Mouse (Mus musculus) neural tube, embryonic 12.5 days (tissue): Measurements from ENCODE around the gene Lamp1. TPM values are rescaled to one million over a fixed set of nuclear protein-coding genes. Genes with fewer than 3 reads are reported as not detected.

Experiments used
- ATAC-seq: fragments of 200-750 bp; cut with Nextera tagmentation; 2 replicates; pipeline ENCODE4 v1.8.0; 2017; ENCODE audit warnings: low read depth, mild to moderate bottlenecking, moderate TSS enrichment, moderate library complexity; ENCODE audit not compliant: low FRiP score
- H3K27ac ChIP-seq: fragments of 300-500 bp; sonication (generic); 2 replicates; pipeline ENCODE4 v1.5.1; 2016
- H3K27me3 ChIP-seq: fragments of 300-500 bp; sonication (generic); replicated peaks from 2 replicates; pipeline ENCODE4 v1.6.1; 2016; ENCODE audit warnings: mild to moderate bottlenecking
- H3K36me3 ChIP-seq: fragments of 300-500 bp; sonication (generic); 2 replicates; pipeline ENCODE4 v1.6.1; 2016; ENCODE audit warnings: mild to moderate bottlenecking
- H3K4me1 ChIP-seq: fragments of 300-500 bp; sonication (generic); 2 replicates; pipeline ENCODE4 v1.6.1; 2016
- H3K4me2 ChIP-seq: fragments of 300-500 bp; sonication (generic); replicated peaks from 2 replicates; pipeline ENCODE4 v1.6.1; 2016; ENCODE audit warnings: mild to moderate bottlenecking
- H3K4me3 ChIP-seq: fragments of 300-500 bp; sonication (generic); 2 replicates; pipeline ENCODE4 v1.5.1; 2016
- H3K9ac ChIP-seq: fragments of 300-500 bp; sonication (generic); 2 replicates; pipeline ENCODE4 v1.6.1; 2016; ENCODE audit warnings: mild to moderate bottlenecking
- H3K9me3 ChIP-seq: fragments of 300-500 bp; sonication (generic); 2 replicates; pipeline ENCODE4 v1.6.1; 2016; ENCODE audit warnings: mild to moderate bottlenecking
- WGBS: fragments of 180-500 bp; shearing (Covaris S2); methylation state at CpG from one replicate; pipeline ENCODE4 v1.1.7; 2016; 5-methylcytosine and 5-hydroxymethylcytosine counted together
- polyA plus RNA-seq: library from polyadenylated mRNA; unstranded; fragments of >200 nt; fragmentation: Nextera tagmentation; extraction: Ambion mirVana; gene quantifications from 2 replicates; pipeline ENCODE4 v1.2.1, GENCODE M21; 2016

Gene Lamp1
- polyA plus RNA-seq, 1 experiment from 2014 or later, result 255 TPM

- peaks cover 8% of the 10 kb centered on the region for H3K4me1 ChIP-seq
- H3K36me3 ChIP-seq, result no peaks in the 10 kb centered on the region
- peaks cover 38% of the 10 kb centered on the region for H3K27me3 ChIP-seq
- no peak overlapping the region for H3K27ac ChIP-seq
- no peak overlapping the region for H3K4me2 ChIP-seq
- WGBS, result 76% methylated on average over 12 of the region's 12 CpGs
- ATAC-seq, result no peak
- H3K4me3 ChIP-seq, result no peak overlapping the region
- no peaks in the 10 kb centered on the region for H3K9me3 ChIP-seq
- H3K9ac ChIP-seq, result no peak overlapping the region
Observed at GRCm38 (mm10) chr8:13204371-13205140, 45.6 kb downstream of the Lamp1 start.

DNA sequence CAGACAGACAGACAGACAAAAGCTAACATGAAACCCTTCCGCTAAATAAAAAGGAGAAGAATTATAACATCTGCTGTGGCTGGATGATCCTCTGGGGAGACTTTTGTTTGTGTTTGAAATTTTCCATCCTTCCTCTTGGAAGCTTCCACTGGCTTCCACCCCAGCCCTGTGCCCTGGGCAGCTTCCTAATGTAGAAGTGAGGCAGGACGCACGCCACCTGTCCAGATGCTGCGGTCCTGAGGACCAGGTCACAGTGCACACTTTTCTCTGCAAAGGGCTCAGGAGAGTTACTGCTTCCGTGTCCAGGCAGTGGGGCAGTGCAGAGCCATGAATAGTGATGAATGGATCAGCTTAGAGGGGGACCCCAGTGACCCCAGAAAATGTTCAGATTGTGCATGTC lies 46.4 kb downstream of the Lamp1 start:
- ATAC-seq, result no peak
- 89% methylated on average over 5 of the region's 5 CpGs for WGBS
- Histone ChIP-seq H3K36me3 (no peaks in the 10 kb centered on the region), H3K9me3 (no peaks in the 10 kb centered on the region), H3K27ac (no peak overlapping the region), H3K27me3 (peaks cover 30% of the 10 kb centered on the region), H3K4me1 (peaks cover under 1% of the 10 kb centered on the region; the same call in 1 of the 2 replicates), H3K4me3 (no peak overlapping the region), H3K9ac (no peak overlapping the region), H3K4me2 (no peak overlapping the region)

- H3K27me3 ChIP-seq, result peaks cover 23% of the 10 kb centered on the region
- no peak overlapping the region for H3K4me3 ChIP-seq
- no peak for ATAC-seq
- no peaks in the 10 kb centered on the region for H3K4me1 ChIP-seq
- H3K27ac ChIP-seq, result no peak overlapping the region
- H3K36me3 ChIP-seq, result no peaks in the 10 kb centered on the region
- no peak overlapping the region for H3K4me2 ChIP-seq
- 34% methylated on average over 5 of the region's 5 CpGs for WGBS
- H3K9ac ChIP-seq, result no peak overlapping the region
- no peaks in the 10 kb centered on the region for H3K9me3 ChIP-seq
Observed at GRCm38 (mm10) chr8:13206290-13206689, 47.3 kb downstream of the Lamp1 start.

DNA sequence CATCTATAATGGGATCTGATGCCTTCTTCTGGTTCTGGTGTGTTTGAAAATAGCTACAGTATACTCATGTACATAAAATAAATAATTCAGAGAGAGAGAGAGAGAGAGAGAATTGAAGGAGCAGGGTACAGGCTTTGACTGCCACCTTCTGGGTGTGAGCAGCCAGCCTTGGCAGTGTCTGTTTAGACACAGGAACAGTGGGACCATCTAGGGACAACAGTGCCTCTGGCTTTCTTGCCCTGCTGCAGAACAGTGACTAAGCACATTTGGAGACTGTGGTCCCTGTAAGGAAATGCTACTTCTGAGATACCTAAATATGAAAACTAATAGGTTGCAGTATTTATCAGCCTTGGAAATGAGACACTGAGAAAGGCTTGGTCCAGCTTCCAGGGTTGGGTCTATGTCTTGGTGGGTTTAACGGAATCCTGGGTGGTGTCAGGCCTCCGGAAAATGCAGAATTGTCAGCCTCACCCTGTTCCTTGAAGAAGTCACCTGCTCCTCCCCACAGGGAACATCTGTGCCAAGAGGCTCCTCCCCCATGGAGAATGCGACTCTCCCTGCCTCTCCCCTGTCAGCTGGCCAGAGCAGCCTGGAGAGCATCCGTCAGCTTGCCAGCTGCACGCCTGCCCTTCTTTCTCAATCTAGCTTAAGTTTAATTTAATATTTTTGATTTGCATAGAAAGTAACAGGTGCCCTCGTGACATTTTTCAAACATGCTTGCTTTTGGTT lies 49.8 kb downstream of the Lamp1 start:
- 57% methylated on average over 6 of the region's 6 CpGs for WGBS
- Histone ChIP-seq H3K27me3 (no peaks in the 10 kb centered on the region), H3K4me1 (peaks cover 9% of the 10 kb centered on the region), H3K4me3 (no peak overlapping the region), H3K27ac (no peak overlapping the region), H3K9ac (no peak overlapping the region), H3K9me3 (no peaks in the 10 kb centered on the region), H3K36me3 (no peaks in the 10 kb centered on the region), H3K4me2 (no peak overlapping the region)
- no peak for ATAC-seq

DNA sequence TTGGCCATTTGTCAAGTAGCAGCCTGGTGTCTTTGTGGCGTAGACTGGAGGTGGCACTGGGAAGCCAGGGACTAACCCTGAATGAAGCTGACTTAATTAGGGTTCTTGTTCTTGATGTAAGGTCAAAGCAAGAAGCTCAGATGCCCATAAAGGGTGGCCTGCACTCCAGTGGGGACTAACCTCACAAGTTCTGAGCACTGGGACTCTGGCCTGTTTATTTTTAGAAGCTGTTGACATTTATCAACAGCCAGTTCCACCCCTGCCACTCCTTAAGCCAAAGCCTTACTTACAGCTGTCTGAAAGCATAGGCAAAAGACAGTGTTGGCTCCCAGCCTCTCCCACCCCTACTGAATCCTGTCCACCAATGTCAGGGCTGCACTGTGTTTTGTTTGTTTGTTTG lies 50.8 kb downstream of the Lamp1 start:
- H3K27me3 ChIP-seq, result no peaks in the 10 kb centered on the region
- no peak overlapping the region for H3K4me3 ChIP-seq
- H3K36me3 ChIP-seq, result no peaks in the 10 kb centered on the region
- no peaks in the 10 kb centered on the region for H3K9me3 ChIP-seq
- ATAC-seq, result no peak
- WGBS, result 56% methylated on average over 1 of the region's 1 CpGs
- H3K9ac ChIP-seq, result no peak overlapping the region
- peaks cover 10% of the 10 kb centered on the region for H3K4me1 ChIP-seq
- H3K27ac ChIP-seq, result no peak overlapping the region
- H3K4me2 ChIP-seq, result no peak overlapping the region

DNA sequence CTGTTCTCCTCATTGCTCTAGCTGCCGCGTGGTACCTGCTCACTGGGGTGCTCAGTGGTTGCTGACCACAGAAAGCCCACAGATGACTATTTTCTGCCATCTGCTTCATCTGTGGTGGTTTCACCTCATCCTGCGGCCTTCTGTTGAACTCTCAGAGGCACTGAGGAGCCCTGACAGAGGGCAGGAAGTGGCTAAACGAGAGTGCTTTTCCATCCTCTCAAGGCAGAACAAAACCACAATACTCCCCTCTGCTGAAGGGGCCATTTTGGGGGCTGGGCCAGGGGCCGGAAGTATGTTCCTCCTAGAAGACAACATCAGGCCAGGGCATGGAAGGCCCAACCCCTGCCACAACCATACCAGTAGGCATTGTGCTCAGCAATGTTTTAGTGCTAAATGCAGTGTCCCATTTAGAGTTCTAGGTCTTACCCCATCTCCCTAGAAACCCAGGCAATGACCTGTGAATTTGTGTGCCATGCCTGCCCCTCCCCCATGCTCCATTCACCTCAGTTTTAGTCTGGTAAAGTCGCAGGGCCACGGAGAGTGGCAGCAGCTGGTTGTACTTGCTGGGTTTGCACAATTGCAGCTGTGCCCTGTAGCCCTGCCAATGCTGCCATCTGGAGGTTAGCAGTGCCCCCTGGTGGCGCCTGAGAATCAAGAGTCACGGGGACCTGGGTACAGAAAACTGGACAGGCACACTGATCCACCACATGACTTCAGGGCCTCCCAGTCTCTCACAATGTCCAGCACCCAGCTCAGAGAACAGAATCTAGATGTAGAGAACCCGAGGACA lies 54.7 kb downstream of the Lamp1 start:
- Histone ChIP-seq H3K9me3 (no peaks in the 10 kb centered on the region), H3K27ac (no peak overlapping the region), H3K4me2 (peak overlapping the region; percentile 40; the same call in 1 of the 2 replicates), H3K4me3 (no peak overlapping the region), H3K9ac (no peak overlapping the region), H3K27me3 (no peaks in the 10 kb centered on the region), H3K4me1 (peaks cover 10% of the 10 kb centered on the region), H3K36me3 (no peaks in the 10 kb centered on the region)
- ATAC-seq, result peak; percentile 76
- WGBS, result 29% methylated on average over 10 of the region's 10 CpGs

- WGBS, result 69% methylated on average over 8 of the region's 8 CpGs
- H3K4me3 ChIP-seq, result no peak overlapping the region
- no peak for ATAC-seq
Observed at GRCm38 (mm10) chr8:13216386-13216785, 57.4 kb downstream of the Lamp1 start.

GRCm38 (mm10) chr8:13217093-13217492 lies 58.1 kb downstream of the Lamp1 start:
- Histone ChIP-seq H3K4me2 (no peak overlapping the region), H3K4me1 (peaks cover 10% of the 10 kb centered on the region), H3K36me3 (no peaks in the 10 kb centered on the region), H3K9me3 (no peaks in the 10 kb centered on the region), H3K9ac (no peak overlapping the region), H3K27me3 (no peaks in the 10 kb centered on the region), H3K4me3 (no peak overlapping the region), H3K27ac (no peak overlapping the region)
- WGBS, result 48% methylated on average over 5 of the region's 5 CpGs
- ATAC-seq, result no peak

More at GRCm38 (mm10) chr8:13216386-13216785, 57.4 kb downstream of the Lamp1 start:
- H3K4me1 ChIP-seq, result peaks cover 10% of the 10 kb centered on the region
- H3K27me3 ChIP-seq, result no peaks in the 10 kb centered on the region
- no peak overlapping the region for H3K9ac ChIP-seq
- H3K36me3 ChIP-seq, result no peaks in the 10 kb centered on the region
- no peak overlapping the region for H3K4me2 ChIP-seq
- no peaks in the 10 kb centered on the region for H3K9me3 ChIP-seq
- H3K27ac ChIP-seq, result no peak overlapping the region

DNA sequence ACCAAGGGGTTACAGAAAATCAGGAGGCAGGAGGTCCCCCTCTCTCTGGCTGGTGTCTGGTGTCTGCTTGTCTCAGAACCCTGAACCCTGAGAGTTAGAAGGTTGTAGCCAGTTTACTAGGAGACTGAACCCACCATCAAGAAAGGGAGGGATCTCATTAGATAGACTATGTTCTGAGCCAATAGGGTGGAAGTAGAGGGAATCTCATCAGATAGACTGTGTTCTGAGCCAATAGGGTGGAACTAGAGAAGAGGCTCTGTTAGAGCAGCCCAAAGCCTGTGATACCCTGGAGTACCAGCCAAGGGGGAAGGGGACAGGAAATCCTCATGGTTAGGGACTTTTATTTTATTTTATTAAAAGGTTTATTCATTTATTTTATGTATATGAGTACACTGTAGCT lies 59.0 kb downstream of the Lamp1 start:
- H3K4me2 ChIP-seq, result no peak overlapping the region
- H3K9ac ChIP-seq, result no peak overlapping the region
- peaks cover 10% of the 10 kb centered on the region for H3K4me1 ChIP-seq
- H3K9me3 ChIP-seq, result no peaks in the 10 kb centered on the region
- no peaks in the 10 kb centered on the region for H3K27me3 ChIP-seq
- H3K27ac ChIP-seq, result no peak overlapping the region
- H3K36me3 ChIP-seq, result no peaks in the 10 kb centered on the region
- ATAC-seq, result no peak
- H3K4me3 ChIP-seq, result no peak overlapping the region

DNA sequence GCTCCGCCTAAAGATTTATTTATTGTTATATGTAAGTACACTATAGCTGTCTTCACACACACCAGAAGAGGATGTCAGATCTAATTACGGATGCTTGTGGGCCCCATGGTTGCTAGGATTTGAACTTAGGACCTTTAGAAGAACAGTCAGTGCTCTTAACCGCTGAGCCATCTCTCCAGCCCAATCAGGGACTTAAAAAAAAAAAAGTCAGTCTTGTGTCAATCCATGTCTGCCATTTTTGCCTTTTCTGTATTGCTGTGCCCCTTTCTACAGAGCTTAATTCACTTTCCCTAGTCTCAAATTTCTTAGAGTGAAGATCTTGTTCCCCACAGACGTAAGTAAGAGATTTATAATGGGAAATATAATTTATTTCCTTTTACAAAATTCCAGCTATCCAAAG lies 59.5 kb downstream of the Lamp1 start:
- Histone ChIP-seq H3K36me3 (no peaks in the 10 kb centered on the region), H3K9ac (no peak overlapping the region), H3K27ac (no peak overlapping the region), H3K9me3 (no peaks in the 10 kb centered on the region), H3K4me1 (peaks cover 5% of the 10 kb centered on the region), H3K4me3 (no peak overlapping the region), H3K4me2 (no peak overlapping the region), H3K27me3 (no peaks in the 10 kb centered on the region)
- ATAC-seq, result no peak
- WGBS, result 80% methylated on average over 4 of the region's 4 CpGs

DNA sequence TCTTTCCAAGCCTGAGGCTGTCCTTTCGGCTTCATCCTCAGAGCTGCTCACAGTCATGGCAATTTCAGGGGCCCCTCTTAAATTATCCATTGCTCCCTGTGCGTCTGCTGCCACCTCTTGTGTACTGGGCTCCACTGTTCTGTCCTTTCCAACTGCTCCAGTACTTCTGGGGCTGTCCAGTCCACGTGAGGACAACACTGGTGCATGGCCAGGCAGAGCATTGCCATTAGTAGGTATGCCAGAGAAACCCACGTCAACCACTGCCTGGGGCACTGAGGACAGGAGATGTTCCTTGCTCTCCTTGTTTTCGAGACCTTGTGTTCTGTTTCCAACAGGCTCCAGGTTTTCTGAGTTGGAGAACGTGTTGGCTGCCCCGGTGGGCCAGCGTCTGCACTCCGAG lies 65.5 kb downstream of the Lamp1 start:
- Histone ChIP-seq H3K4me2 (no peak overlapping the region), H3K9ac (no peak overlapping the region), H3K4me1 (0 out of 2 replicates have a peak, but pooled peaks cover 8% of the 10 kb centered on the region), H3K27ac (no peak overlapping the region), H3K36me3 (no peaks in the 10 kb centered on the region), H3K4me3 (no peak overlapping the region), H3K27me3 (no peaks in the 10 kb centered on the region), H3K9me3 (no peaks in the 10 kb centered on the region)
- ATAC-seq, result no peak
- WGBS, result 83% methylated on average over 9 of the region's 9 CpGs
